Mouse (Mus musculus) NIH3T3 (cell line): ENCODE measurements around the gene Vmn1r6.
"Not testable (repeated sequence)": the region's sequence is repeated elsewhere in the genome, so short reads cannot be mapped to it uniquely, and the experiment has no call there.

Experiments
- DNase-seq: peaks from one replicate; pipeline ENCODE4 v3.0.0-alpha.2; 2012; ENCODE audit warnings: low read depth

Vmn1r6 gene

DNA sequence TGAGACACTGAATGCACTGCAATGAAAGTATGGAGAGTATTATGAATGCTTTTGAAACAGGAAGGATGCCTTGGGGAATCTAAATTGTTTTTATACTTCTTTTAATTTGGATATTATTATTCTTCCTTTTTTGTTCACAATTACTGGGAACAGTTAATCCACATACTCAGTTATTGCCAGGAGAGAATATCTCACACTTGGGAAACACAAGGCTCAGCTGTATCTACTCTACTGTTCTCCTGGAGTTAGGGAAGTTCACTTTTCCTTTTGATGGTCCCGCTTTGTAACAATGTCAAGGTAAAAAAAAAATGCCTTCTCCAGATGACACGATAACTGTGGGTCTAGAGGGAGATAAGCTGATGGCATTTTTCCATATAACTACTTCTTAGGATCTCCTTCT, at the start of gene Vmn1r6:
TSS of gene Vmn1r6 (plus strand) at position 301 of the 400 bp plus-strand sequence.
- DNase-seq, result no peak

- DNase-seq, result no peak
Observed at GRCm38 (mm10) chr6:56956436-56956835, 40.6 kb upstream of the Vmn1r6 start.

DNA sequence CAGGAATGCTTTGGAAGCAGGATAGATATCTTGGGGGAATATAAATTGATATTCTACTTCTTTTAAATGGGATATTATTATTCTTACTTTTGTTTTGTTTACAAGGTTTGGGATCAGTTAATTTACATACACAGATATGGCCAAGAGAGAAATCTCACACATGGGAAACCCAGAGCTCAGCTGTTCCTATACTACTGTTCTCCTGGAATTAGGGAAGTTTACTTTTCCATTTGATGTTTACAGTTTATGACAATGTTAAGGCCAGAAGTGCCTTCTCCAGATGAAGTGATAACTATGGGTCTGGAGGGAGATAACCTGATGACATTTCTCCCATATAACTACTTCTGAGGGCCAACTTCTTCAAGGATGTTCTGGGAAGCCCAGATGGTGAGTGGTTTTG, 27.1 kb upstream of the Vmn1r6 start, which contains the start of gene Vmn1r5:
TSS of gene Vmn1r5 (plus strand) at position 301 of the 400 bp plus-strand sequence.
- no peak for DNase-seq

DNA sequence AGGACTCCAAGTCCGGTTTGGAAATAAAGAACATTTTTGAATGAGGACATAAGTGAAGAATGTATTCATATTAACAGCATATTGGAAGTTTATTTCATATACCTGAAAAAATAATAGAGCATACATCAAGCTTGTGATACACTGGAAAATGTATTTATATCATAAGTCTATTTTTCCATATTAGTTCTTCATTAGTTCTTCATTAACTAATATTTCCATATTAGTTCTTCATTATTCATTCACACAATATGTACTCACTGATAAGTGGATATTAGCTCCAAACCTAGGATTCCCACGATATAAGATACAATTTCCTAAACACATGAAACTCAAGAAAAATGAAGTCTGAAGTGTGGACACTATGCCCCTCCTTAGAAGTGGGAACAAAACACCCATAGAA, 28.2 kb downstream of the Vmn1r6 start, which contains the start of gene Vmn1r7:
TSS of gene Vmn1r7 (minus strand) at position 101 of the 400 bp plus-strand sequence.
- DNase-seq, result not testable (repeated sequence)

GRCm38 (mm10) chr6:57031984-57032383, 34.9 kb downstream of the Vmn1r6 start, which contains the start of gene Vmn1r8:
TSS of gene Vmn1r8 (plus strand) at chr6:57032284.
- no peak for DNase-seq

DNA sequence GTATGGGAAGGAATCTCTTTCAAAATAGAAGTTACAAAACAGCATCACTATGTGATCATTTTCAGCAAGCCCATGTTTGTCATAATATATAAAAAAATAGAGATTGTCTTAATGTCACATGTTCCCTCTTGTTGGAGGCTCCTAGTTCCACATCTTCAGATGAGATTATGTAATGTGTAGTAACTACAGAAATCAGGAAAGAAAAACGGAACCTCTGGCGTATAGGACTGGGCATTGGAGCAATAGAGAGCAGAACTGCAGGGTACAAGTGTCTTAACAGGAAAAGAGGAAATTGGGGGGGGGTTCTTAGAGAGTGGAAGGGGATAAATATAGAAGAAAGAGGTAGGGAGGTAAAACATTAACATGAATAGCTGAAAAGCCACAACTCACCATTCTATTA, 37.6 kb downstream of the Vmn1r6 start:
- DNase-seq, result no peak
